Mouse (Mus musculus): ENCODE measurements around the gene Galnt14.

- TF ChIP-seq TAL1 (IDR thresholded peaks at IDR 0.05; ENCODE audit: low read length) (no peak), GATA1 (IDR thresholded peaks at IDR 0.05; ENCODE audit: low read length) (no peak)
Observed at GRCm38 (mm10) chr17:73568204-73568603, 142.0 kb downstream of the Galnt14 start.
